Mouse (Mus musculus): ENCODE data around the gene Ttll6.

Ttll6 gene

DNA sequence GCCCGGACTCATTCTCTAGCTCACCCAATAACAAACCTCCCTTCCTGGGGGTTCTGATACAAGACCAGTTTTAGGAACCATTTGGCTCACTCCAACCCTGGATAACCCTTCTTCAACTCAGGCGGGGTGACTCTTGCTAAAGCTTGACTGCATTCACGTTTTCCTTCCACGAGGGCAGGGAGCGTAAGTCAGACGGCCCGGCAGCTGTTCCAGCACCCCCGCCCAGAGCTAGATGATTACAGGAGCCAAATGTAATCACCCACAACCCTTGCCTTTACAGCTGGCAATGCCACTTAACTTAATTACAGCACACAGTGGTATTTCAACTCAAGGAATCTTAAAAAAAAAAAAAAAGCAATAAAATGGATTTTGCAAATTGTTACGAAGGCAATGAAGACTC is 34.5 kb downstream of the Ttll6 start:
- DNase-seq (ENCODE audit: low spot score in 2 of 2), result no peak

GRCm38 (mm10) chr11:96169016-96169415 is 35.4 kb downstream of the Ttll6 start:
- DNase-seq (ENCODE audit: low spot score in 2 of 2), result no peak

GRCm38 (mm10) chr11:96170711-96171379 is 37.3 kb downstream of the Ttll6 start:
- no peak for DNase-seq (ENCODE audit: low spot score in 2 of 2)

- DNase-seq (ENCODE audit: low spot score in 2 of 2), result no peak
These were observed 38.0 kb downstream of the Ttll6 start for GRCm38 (mm10) chr11:96171601-96172000.

GRCm38 (mm10) chr11:96172511-96173287 is 39.1 kb downstream of the Ttll6 start:
- DNase-seq (ENCODE audit: low spot score in 2 of 2), result no peak

DNA sequence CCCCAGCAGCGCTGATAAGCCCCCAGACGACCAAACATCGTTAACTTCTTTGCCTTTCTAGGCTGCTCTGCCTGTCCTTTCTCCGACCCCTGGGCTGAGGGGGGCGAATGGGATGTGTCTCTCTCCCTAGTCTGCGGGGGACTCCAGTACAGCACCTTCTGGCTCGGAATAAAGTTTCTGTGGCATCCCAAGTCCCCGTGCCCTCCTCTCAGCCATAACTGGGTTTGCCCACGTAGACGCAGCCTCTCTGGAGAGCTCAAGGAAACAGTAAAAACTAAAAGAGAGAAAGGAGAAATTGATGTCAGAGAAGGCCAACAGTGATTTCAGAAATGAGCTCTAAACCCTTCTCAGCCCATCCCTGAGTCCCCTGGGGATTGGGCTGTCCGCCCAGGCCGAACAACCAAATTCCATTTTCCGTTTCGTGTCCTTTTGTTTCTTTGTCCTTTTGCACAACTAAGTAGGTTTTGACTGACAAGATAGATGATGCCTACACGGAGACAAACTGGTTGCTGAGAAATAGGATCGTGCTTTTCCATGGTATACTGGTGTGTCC is 39.8 kb downstream of the Ttll6 start:
- DNase-seq (ENCODE audit: low spot score in 2 of 2), result no peak

DNA sequence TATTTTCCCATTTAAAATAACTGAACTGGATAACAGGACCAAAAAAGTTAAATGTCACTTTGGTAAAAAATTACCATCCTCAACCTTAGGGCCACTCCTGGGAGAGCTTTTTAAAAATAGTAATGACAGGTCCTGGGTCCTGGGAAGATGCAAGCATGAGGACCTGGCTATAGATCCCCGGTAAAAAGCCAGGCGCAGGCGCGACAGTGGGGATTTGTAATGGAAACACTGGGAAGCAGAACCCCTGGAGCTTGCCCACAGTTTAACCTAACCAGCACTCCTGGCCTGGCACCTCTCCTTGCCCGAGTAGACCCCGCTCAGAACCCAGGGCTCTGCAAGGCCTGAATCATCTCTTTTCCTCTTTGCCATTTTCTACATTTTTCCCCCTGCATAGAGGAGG is 41.3 kb downstream of the Ttll6 start:
- no peak for DNase-seq (ENCODE audit: low spot score in 2 of 2)

DNA sequence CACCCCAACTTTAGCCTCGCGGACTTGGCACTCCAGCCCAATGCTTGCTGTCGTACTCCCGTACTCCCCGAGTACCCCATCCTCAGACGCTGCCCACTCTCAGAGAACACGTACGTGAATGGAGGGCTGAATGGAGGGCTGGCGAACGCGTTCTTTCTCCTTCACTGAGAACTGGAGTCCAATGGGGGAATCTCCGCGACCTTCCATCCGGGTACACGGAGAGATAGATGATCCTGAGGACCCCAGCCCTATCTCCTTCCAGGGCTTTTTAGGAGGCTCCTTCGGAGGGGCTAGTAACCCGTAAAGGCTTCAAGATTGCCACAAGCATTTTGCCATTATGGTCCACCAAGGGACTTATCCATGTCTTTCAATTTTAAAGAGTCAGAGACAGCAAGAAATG is 41.9 kb downstream of the Ttll6 start:
- no peak for DNase-seq (ENCODE audit: low spot score in 2 of 2)

DNA sequence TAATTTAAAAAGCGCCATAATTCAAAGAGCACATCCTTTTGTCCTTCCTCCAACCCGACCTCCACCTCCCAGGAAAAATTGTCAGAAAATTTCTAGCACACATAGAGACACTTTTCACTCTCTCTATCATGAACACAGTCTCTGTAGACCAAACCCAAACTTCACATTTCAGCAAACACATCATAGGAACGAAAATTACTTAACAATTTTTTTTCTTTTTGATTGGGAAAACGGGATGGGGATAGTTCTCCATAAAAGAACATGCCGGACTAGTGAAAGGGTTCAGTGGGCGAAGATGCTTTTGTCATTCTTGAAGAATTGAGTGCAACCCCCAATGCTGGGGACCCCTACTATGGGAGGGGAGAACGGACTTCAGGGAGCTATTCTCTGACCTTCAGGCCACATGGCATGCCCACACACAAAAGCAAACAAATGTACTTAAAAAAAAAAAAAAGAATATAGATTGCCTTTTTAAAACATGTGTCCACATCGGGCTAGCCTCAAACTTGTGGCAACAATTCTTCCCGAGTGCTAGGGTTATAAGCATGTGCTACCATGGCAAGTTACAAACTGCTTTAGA is 42.5 kb downstream of the Ttll6 start:
- no peak for DNase-seq (ENCODE audit: low spot score in 2 of 2)

DNA sequence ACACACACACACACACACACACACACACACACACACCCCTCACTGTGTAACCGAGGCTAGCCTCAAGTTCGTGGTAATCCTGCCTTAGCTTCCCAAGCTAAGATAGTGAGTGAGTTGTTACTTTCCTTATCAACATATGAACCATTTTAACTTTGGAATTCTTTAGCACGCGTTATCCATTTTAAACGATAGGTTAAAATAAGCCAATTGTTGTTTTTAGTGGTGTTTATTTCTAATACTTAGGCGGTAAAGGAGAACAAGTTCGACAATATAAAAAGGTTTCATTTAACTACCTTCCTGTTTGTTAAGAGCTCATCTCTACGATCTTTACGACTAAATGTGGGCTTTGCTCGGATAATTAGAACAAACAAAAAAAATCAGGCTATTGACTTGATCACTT is 43.3 kb downstream of the Ttll6 start:
- DNase-seq (ENCODE audit: low spot score in 2 of 2), result no peak

DNA sequence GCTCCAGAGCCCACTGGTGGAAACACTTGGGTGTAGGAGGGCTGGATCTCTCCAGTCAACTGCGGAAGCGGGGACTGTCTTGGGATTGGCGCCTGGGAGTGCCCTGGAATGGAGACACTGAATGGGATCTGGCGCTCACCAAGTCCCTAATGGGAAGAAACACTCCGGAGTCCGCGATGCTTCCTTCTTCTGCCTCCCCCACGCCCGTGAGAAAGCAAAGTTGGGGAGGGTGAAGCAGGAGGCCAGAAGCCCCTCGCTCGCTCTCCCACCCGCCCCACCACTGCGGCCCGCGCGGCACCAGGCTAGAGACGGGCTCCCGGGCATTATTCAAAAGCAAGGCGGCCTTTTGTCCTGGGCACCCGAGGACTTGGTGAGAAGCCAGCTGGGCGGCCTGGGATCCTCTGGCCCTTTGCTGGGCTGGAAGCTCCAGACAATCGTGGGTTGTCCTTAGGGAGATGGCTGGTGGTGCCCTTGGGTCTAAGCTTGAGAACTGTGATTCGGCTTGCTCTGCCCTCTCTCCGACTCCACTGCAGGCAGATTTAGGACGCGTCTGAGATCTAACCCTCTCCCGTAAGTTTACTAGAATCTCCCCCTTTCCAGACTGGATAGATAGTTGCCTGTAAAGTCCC is 44.1 kb downstream of the Ttll6 start:
- no peak for DNase-seq (ENCODE audit: low spot score in 2 of 2)

GRCm38 (mm10) chr11:96178356-96178755 is 44.8 kb downstream of the Ttll6 start:
- no peak for DNase-seq (ENCODE audit: low spot score in 2 of 2)

DNA sequence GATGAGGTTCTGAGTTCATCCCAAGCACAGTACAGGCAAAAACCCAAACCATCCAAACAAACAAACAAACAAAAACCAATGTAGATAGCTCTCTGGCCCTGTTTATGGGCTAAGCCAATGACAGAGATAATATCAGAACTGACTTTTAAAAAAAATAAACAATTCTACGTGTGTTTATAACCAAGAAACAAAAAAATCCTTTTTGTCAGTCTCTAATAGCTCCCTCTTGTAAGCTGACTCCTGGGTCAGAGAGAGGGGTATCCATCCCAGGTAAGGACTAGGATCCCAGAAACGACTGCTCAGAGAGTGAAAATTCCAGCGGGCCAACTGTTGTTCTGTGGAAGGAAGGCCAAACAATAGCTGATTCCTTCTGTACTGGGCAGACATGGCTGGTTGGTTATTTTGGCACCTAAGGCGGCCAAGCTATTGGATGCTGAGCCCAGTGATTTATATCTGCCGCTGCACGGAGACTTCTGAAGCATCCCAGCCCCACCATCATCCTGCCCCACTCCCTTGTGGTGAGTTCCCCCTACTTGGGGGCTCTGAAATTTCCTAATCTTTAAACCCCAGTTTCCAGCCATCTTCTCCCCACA is 45.4 kb downstream of the Ttll6 start:
- no peak for DNase-seq (ENCODE audit: low spot score in 2 of 2)

GRCm38 (mm10) chr11:96181061-96181460 is 47.5 kb downstream of the Ttll6 start:
- DNase-seq (ENCODE audit: low spot score in 2 of 2), result no peak

- no peak for DNase-seq (ENCODE audit: low spot score in 2 of 2)
These were observed 50.6 kb downstream of the Ttll6 start for GRCm38 (mm10) chr11:96184233-96184632.

- DNase-seq (ENCODE audit: low spot score in 2 of 2), result no peak
These were observed 53.7 kb downstream of the Ttll6 start for GRCm38 (mm10) chr11:96187321-96187720.

- DNase-seq (ENCODE audit: low spot score in 2 of 2), result no peak
These were observed 56.4 kb downstream of the Ttll6 start for GRCm38 (mm10) chr11:96189810-96190522.

- no peak for DNase-seq (ENCODE audit: low spot score in 2 of 2)
These were observed 57.5 kb downstream of the Ttll6 start for GRCm38 (mm10) chr11:96191132-96191531.

- DNase-seq (ENCODE audit: low spot score in 2 of 2), result no peak
These were observed 60.2 kb downstream of the Ttll6 start, which contains the start of gene Hoxb13 for GRCm38 (mm10) chr11:96193521-96194400. Gene Hoxb13, plus strand, starts transcription at chr11:96194316.

DNA sequence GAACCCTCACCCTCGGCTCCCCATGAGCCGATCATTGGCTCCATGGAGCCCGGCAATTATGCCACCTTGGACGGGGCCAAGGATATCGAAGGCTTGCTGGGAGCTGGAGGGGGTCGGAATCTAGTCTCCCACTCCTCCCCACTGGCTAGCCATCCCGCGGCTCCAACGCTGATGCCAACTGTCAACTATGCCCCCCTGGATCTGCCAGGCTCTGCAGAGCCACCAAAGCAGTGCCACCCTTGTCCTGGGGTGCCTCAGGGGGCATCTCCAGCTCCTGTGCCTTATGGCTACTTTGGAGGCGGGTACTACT is 60.8 kb downstream of the Ttll6 start:
- DNase-seq (ENCODE audit: low spot score in 2 of 2), result no peak

Data from right cerebral cortex, postnatal 10 days (tissue).